Mouse (Mus musculus) ES-Bruce4 (cell line): ENCODE data around the gene Wnt3a. TPM values are rescaled to one million over a fixed set of nuclear protein-coding genes. Genes with fewer than 3 reads are reported as not detected.

Experiments
- H3K27ac ChIP-seq: 2 replicates; pipeline ENCODE4 v1.5.1; 2012; ENCODE audit warnings: low read length, inconsistent platforms; ENCODE audit not compliant: insufficient read depth
- H3K27me3 ChIP-seq: 2 replicates; pipeline ENCODE4 v1.6.1; 2012; ENCODE audit warnings: mild to moderate bottlenecking, low read length, inconsistent platforms; ENCODE audit not compliant: control insufficient read depth, poor library complexity, insufficient read depth, severe bottlenecking
- H3K36me3 ChIP-seq: 2 replicates; pipeline ENCODE4 v1.6.1; 2012; ENCODE audit warnings: inconsistent platforms, mild to moderate bottlenecking, low read length, moderate library complexity; ENCODE audit not compliant: control insufficient read depth, poor library complexity, insufficient read depth, severe bottlenecking
- H3K4me1 ChIP-seq: one replicate; pipeline ENCODE4 v1.8.1; 2011; ENCODE audit warnings: low read length; ENCODE audit not compliant: control insufficient read depth, insufficient read depth
- H3K4me3 ChIP-seq: 2 replicates; pipeline ENCODE4 v1.5.1; 2011; ENCODE audit warnings: low read depth, mild to moderate bottlenecking, low read length
- H3K9ac ChIP-seq: 2 replicates; pipeline ENCODE4 v1.6.1; 2012; ENCODE audit warnings: low read depth, mild to moderate bottlenecking, inconsistent platforms; ENCODE audit not compliant: poor library complexity, severe bottlenecking
- H3K9me3 ChIP-seq: replicated peaks from 2 replicates; pipeline ENCODE4 v1.6.1; 2012; ENCODE audit warnings: mild to moderate bottlenecking, low read length, inconsistent platforms; ENCODE audit not compliant: control insufficient read depth, poor library complexity, insufficient read depth, severe bottlenecking
- CTCF ChIP-seq: IDR thresholded peaks from one replicate; pipeline ENCODE4 v1.8.1; 2011; ENCODE audit warnings: low read depth, low read length
- EP300 ChIP-seq: IDR thresholded peaks from 2 replicates; pipeline ENCODE4 v1.6.1; 2011; ENCODE audit warnings: low read depth, low read length; ENCODE audit not compliant: insufficient read depth
- POLR2A ChIP-seq: IDR thresholded peaks from one replicate; pipeline ENCODE4 v1.8.1; 2011; ENCODE audit warnings: low read length; ENCODE audit not compliant: insufficient read depth
- polyA plus RNA-seq: library from polyadenylated mRNA; stranded (reverse); fragments of >200 nt; gene quantifications from 2 replicates; pipeline ENCODE4 v1.2.4, GENCODE M21; 2011; ENCODE audit warnings: low read depth; ENCODE audit not compliant: missing spikeins, insufficient read depth, insufficient read length

The Wnt3a gene
- polyA plus RNA-seq, 1 experiment: 0.36 TPM

DNA sequence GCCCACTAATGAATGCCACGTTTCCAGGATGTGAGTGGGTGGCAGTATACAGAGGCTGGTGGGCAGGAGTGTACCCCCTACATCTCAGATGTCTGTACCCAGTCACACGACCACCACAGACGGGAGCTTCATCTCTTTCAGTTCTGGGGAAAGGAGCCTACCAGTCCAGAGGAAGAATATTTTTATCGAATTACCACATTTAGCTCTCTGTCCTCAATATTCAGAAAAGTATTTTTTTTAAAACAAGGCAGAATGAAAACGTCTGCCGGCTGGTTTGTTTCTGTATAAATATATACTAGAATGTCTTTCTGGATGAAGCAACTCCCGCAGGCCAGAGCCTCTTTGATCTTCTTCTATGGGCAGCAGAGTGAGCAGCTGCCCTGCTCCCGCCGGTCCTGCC lies 42.4 kb upstream of the Wnt3a start:
- Histone ChIP-seq H3K4me1 (no peaks in the 10 kb centered on the region), H3K27ac (no peak overlapping the region)

GRCm38 (mm10) chr11:59331167-59331869 lies 40.8 kb upstream of the Wnt3a start:
- Histone ChIP-seq H3K27ac (no peak overlapping the region), H3K36me3 (no peaks in the 10 kb centered on the region), H3K4me3 (no peak overlapping the region), H3K9me3 (no peaks in the 10 kb centered on the region), H3K4me1 (no peaks in the 10 kb centered on the region), H3K9ac (no peak overlapping the region), H3K27me3 (no peaks in the 10 kb centered on the region)
- no peak for TF ChIP-seq POLR2A
- no peak for TF ChIP-seq EP300
- TF ChIP-seq CTCF: no peak

More for the DNA sequence above, 42.4 kb upstream of the Wnt3a start:
- TF ChIP-seq POLR2A (no peak), CTCF (no peak), EP300 (no peak)
- H3K9ac ChIP-seq: no peak overlapping the region
- H3K4me3 ChIP-seq: no peak overlapping the region
- H3K36me3 ChIP-seq: no peaks in the 10 kb centered on the region
- H3K9me3 ChIP-seq: no peaks in the 10 kb centered on the region
- no peaks in the 10 kb centered on the region for H3K27me3 ChIP-seq

- Histone ChIP-seq H3K9me3 (no peaks in the 10 kb centered on the region), H3K36me3 (no peaks in the 10 kb centered on the region), H3K4me3 (no peak overlapping the region), H3K27ac (no peak overlapping the region), H3K4me1 (no peaks in the 10 kb centered on the region), H3K27me3 (no peaks in the 10 kb centered on the region), H3K9ac (no peak overlapping the region)
- TF ChIP-seq CTCF (peak; percentile 94), POLR2A (no peak), EP300 (no peak)
Measured at GRCm38 (mm10) chr11:59330560-59330959, 40.0 kb upstream of the Wnt3a start.

- H3K27ac ChIP-seq: no peak overlapping the region
- H3K4me3 ChIP-seq: no peak overlapping the region
- H3K9ac ChIP-seq: no peak overlapping the region
- no peaks in the 10 kb centered on the region for H3K27me3 ChIP-seq
- no peaks in the 10 kb centered on the region for H3K9me3 ChIP-seq
- H3K4me1 ChIP-seq: no peaks in the 10 kb centered on the region
- no peaks in the 10 kb centered on the region for H3K36me3 ChIP-seq
- TF ChIP-seq EP300 (no peak), CTCF (no peak), POLR2A (no peak)
Measured at GRCm38 (mm10) chr11:59329616-59330015, 39.1 kb upstream of the Wnt3a start.

DNA sequence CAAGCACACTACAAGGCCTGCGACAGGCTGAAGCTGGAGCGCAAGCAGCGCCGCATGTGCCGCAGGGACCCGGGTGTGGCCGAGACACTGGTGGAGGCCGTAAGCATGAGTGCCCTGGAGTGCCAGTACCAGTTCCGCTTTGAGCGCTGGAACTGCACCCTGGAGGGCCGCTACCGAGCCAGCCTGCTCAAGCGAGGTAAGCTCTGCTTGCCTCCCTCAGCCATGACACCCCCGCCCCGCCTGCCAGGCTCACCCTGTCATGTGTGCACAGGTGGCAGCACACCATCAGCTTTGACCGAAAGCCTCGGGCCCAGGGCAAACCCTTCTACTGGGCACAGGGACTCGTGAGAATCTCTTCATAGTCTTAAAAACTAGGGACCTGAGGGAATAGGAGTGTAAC lies 37.1 kb upstream of the Wnt3a start:
- no peak overlapping the region for H3K27ac ChIP-seq
- H3K4me1 ChIP-seq: no peaks in the 10 kb centered on the region

GRCm38 (mm10) chr11:59324777-59325176 lies 34.2 kb upstream of the Wnt3a start:
- no peak overlapping the region for H3K27ac ChIP-seq
- H3K9ac ChIP-seq: no peak overlapping the region
- no peaks in the 10 kb centered on the region for H3K36me3 ChIP-seq
- TF ChIP-seq POLR2A (no peak), EP300 (no peak), CTCF (no peak)
- no peak overlapping the region for H3K4me3 ChIP-seq
- H3K9me3 ChIP-seq: no peaks in the 10 kb centered on the region
- H3K4me1 ChIP-seq: no peaks in the 10 kb centered on the region
- no peaks in the 10 kb centered on the region for H3K27me3 ChIP-seq

More for the DNA sequence above, 37.1 kb upstream of the Wnt3a start:
- peak overlapping the region; percentile 32 for H3K4me3 ChIP-seq
- no peaks in the 10 kb centered on the region for H3K36me3 ChIP-seq
- H3K9ac ChIP-seq: no peak overlapping the region
- H3K9me3 ChIP-seq: no peaks in the 10 kb centered on the region
- H3K27me3 ChIP-seq: no peaks in the 10 kb centered on the region
- TF ChIP-seq CTCF (no peak), POLR2A (no peak), EP300 (no peak)
